Comparison of ENCODE assay signal across 8 mouse cellular contexts in the genomic region with DNA sequence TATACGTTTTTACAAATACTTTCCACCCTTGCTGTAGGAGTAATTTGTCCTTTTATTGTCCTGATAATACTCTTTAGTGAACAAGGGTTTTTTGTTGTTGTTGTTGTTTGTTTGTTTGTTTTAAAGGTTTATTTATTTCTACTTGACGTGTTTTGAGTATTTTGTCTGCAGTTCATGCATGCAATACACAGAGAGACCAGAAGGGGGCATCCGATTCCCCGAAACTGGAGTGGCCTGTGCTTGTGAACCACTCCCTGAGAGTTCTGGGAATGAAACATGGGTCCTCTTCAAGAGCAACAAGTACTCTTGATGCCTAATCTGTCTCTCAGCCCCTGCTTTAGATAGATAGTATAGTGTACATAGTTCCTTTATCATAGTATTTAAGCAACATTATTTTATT. TPM values are rescaled to one million over a fixed set of nuclear protein-coding genes. Genes with fewer than 3 reads are reported as not detected.
DNase-seq lines count a peak whose midpoint lies in the region; ATAC-seq and TF ChIP-seq lines count a peak whose summit lies in the region.

No protein-coding gene starts in this region.

- no peak overlapping the region for H3K9ac ChIP-seq in forebrain, embryonic 16.5 days (replicated peaks; ENCODE audit: low read depth, low read length)
- no peak overlapping the region for H3K9ac ChIP-seq in heart, embryonic 14.5 days (ENCODE audit: low read length)
- no peak overlapping the region for H3K9ac ChIP-seq in stomach, embryonic 16.5 days (ENCODE audit: low read length)

- in situ Hi-C loops in Patski (cut with MboI; ENCODE audit: low pct_unique_long_range_greater_than_20kb): no loop called here

- peak; percentile 50 for DNase-seq in forebrain, embryonic 10.5 days (ENCODE audit: extremely low spot score, low spot score)
- DNase-seq in Patski (ENCODE audit: low read depth, low spot score): peak; percentile 19
- peak; percentile 66 for DNase-seq in embryo, embryonic 10 days (ENCODE audit: low spot score)
- DNase-seq in kidney, postnatal 4 days: peak; percentile 60 to 68

- peaks cover 16% of the 10 kb centered on the region for H3K4me1 ChIP-seq in forebrain, embryonic 10.5 days
- H3K4me1 ChIP-seq in forebrain, embryonic 16.5 days (replicated peaks; ENCODE audit: control insufficient read depth, insufficient read depth, low read length): peaks cover 7% of the 10 kb centered on the region; the same call in 1 of the 2 replicates
- peaks cover 0 to 2% of the 10 kb centered on the region in 2 experiments; a peak in 2 of 4 replicates for H3K4me1 ChIP-seq in heart, embryonic 14.5 days (ENCODE audit: control insufficient read depth in 2 of 2, insufficient read depth in 2 of 2, low read length in 2 of 2)
- H3K4me1 ChIP-seq in stomach, embryonic 16.5 days (ENCODE audit: control insufficient read depth, insufficient read depth, low read length): peaks cover 4% of the 10 kb centered on the region; the same call in 1 of the 2 replicates

- 21% methylated on average over 4 of the region's 4 CpGs for WGBS in forebrain, embryonic 10.5 days
- 17% methylated on average over 4 of the region's 4 CpGs for WGBS in forebrain, embryonic 16.5 days
- WGBS in heart, embryonic 14.5 days: 26% methylated on average over 4 of the region's 4 CpGs
- WGBS in stomach, embryonic 16.5 days: 20% methylated on average over 4 of the region's 4 CpGs

- H3K4me3 ChIP-seq in forebrain, embryonic 10.5 days: peak overlapping the region; percentile 69
- H3K4me3 ChIP-seq in forebrain, embryonic 16.5 days (replicated peaks; ENCODE audit: low read length): no peak overlapping the region
- peak overlapping the region in 1 of 2 experiments; percentile 81; a peak in 2 of 4 replicates for H3K4me3 ChIP-seq in heart, embryonic 14.5 days (ENCODE audit: control insufficient read depth in 1 of 2, insufficient read depth in 1 of 2, low read depth in 1 of 2, low read length in 2 of 2)
- peak overlapping the region; percentile 78 for H3K4me3 ChIP-seq in stomach, embryonic 16.5 days (replicated peaks; ENCODE audit: low read length)

- ATAC-seq in forebrain, embryonic 16.5 days: no peak
- no peak for ATAC-seq in Patski
- ATAC-seq in heart, embryonic 14.5 days (ENCODE audit: insufficient number of reproducible peaks, insufficient read depth, low FRiP score, low read depth): no peak
- ATAC-seq in megakaryocyte progenitor cell, adult 5-6 weeks (replicated peaks; ENCODE audit: poor library complexity): peak; percentile 51
- ATAC-seq in stomach, embryonic 16.5 days (ENCODE audit: insufficient read depth, low FRiP score): no peak

- POLR2A ChIA-PET in Patski (lab: Charles Lee): no interaction called here

- CTCF ChIA-PET in Patski (lab: Charles Lee): no interaction called here

- no peak overlapping the region; the same call in 1 of the 2 replicates for H3K4me2 ChIP-seq in forebrain, embryonic 16.5 days (ENCODE audit: low read length)
- peak overlapping the region; percentile 69 for H3K4me2 ChIP-seq in heart, embryonic 14.5 days (ENCODE audit: low read length)
- H3K4me2 ChIP-seq in stomach, embryonic 16.5 days (ENCODE audit: low read depth, low read length): peak overlapping the region; percentile 69

- no peak overlapping the region for H3K27ac ChIP-seq in forebrain, embryonic 10.5 days
- no peak overlapping the region for H3K27ac ChIP-seq in forebrain, embryonic 16.5 days (ENCODE audit: low read length)
- no peak overlapping the region for H3K27ac ChIP-seq in heart, embryonic 14.5 days (replicated peaks in 1 of 2; ENCODE audit: control insufficient read depth in 1 of 2, insufficient read depth in 1 of 2, low read depth in 2 of 2, low read length in 2 of 2)
- no peak overlapping the region for H3K27ac ChIP-seq in stomach, embryonic 16.5 days (ENCODE audit: low read length)

- H3K27me3 ChIP-seq in forebrain, embryonic 10.5 days (ENCODE audit: poor library complexity, severe bottlenecking): no peaks in the 10 kb centered on the region
- H3K27me3 ChIP-seq in forebrain, embryonic 16.5 days (replicated peaks; ENCODE audit: control insufficient read depth, insufficient read depth, low read length): no peaks in the 10 kb centered on the region
- H3K27me3 ChIP-seq in Patski: no peaks in the 10 kb centered on the region
- H3K27me3 ChIP-seq in heart, embryonic 14.5 days (ENCODE audit: control insufficient read depth, insufficient read depth, low read length): no peaks in the 10 kb centered on the region
- H3K27me3 ChIP-seq in stomach, embryonic 16.5 days (ENCODE audit: control insufficient read depth, insufficient read depth, low read length): no peaks in the 10 kb centered on the region

- TF ChIP-seq CTCF in Patski (IDR thresholded peaks at IDR 0.05): peak; percentile 84

- peaks cover 18% of the 10 kb centered on the region for H3K36me3 ChIP-seq in forebrain, embryonic 10.5 days (replicated peaks)
- H3K36me3 ChIP-seq in forebrain, embryonic 16.5 days (ENCODE audit: control insufficient read depth, insufficient read depth): no peaks in the 10 kb centered on the region
- peaks cover 12% of the 10 kb centered on the region for H3K36me3 ChIP-seq in heart, embryonic 14.5 days (ENCODE audit: control insufficient read depth, insufficient read depth, low read length)
- no peaks in the 10 kb centered on the region for H3K36me3 ChIP-seq in stomach, embryonic 16.5 days (ENCODE audit: control insufficient read depth, insufficient read depth, low read length)

- no peaks in the 10 kb centered on the region for H3K9me3 ChIP-seq in forebrain, embryonic 10.5 days
- no peaks in the 10 kb centered on the region for H3K9me3 ChIP-seq in forebrain, embryonic 16.5 days (ENCODE audit: control insufficient read depth, low read length)
- no peaks in the 10 kb centered on the region for H3K9me3 ChIP-seq in heart, embryonic 14.5 days (ENCODE audit: control insufficient read depth, low read length)
- no peaks in the 10 kb centered on the region for H3K9me3 ChIP-seq in stomach, embryonic 16.5 days (replicated peaks; ENCODE audit: control insufficient read depth, low read length)

RNA-seq across cellular contexts. Expression of gene Zfp74, which starts 0.8 kb away (rescaled TPM):
- 13.5 and 13.8 TPM in 2 replicates for polyA plus RNA-seq in forebrain, embryonic 10.5 days (2016; fragmentation: Nextera tagmentation; extraction: Ambion mirVana)
- 22.3 and 24.3 TPM in 2 replicates for polyA plus RNA-seq in forebrain, embryonic 16.5 days (2015; fragmentation: Nextera tagmentation; extraction: Ambion mirVana)
- 12.1 TPM for polyA plus RNA-seq in Patski (2021)
- polyA plus RNA-seq in heart, embryonic 14.5 days (2014; fragmentation: Nextera tagmentation; extraction: Ambion mirVana): 8.0 and 8.6 TPM in 2 replicates
- 14.5 and 19.5 TPM in 2 replicates for total RNA-seq in megakaryocyte progenitor cell, adult 5-6 weeks (2015)
- total RNA-seq in megakaryocyte progenitor cell, adult 5-6 weeks (2017): 7.2 and 8.0 TPM in 2 replicates
- 8.1 and 8.8 TPM in 2 replicates for polyA plus RNA-seq in stomach, embryonic 16.5 days (2015; fragmentation: Nextera tagmentation; extraction: Ambion mirVana)

RNA-seq across cellular contexts. Expression of gene Zfp568, which starts 29.0 kb away (rescaled TPM):
- polyA plus RNA-seq in forebrain, embryonic 10.5 days (2016; fragmentation: Nextera tagmentation; extraction: Ambion mirVana): 22.7 and 25.0 TPM in 2 replicates
- 3.0 and 4.2 TPM in 2 replicates for polyA plus RNA-seq in forebrain, embryonic 16.5 days (2015; fragmentation: Nextera tagmentation; extraction: Ambion mirVana)
- 12.0 TPM for polyA plus RNA-seq in Patski (2021)
- polyA plus RNA-seq in heart, embryonic 14.5 days (2014; fragmentation: Nextera tagmentation; extraction: Ambion mirVana): 23.7 and 27.4 TPM in 2 replicates
- 17.2 and 22.3 TPM in 2 replicates for total RNA-seq in megakaryocyte progenitor cell, adult 5-6 weeks (2015)
- total RNA-seq in megakaryocyte progenitor cell, adult 5-6 weeks (2017): 38.4 and 53.5 TPM in 2 replicates
- 14.0 and 14.9 TPM in 2 replicates for polyA plus RNA-seq in stomach, embryonic 16.5 days (2015; fragmentation: Nextera tagmentation; extraction: Ambion mirVana)

RNA-seq across cellular contexts. Expression of gene Zfp383, which starts 46.7 kb away (rescaled TPM):
- polyA plus RNA-seq in forebrain, embryonic 10.5 days (2016; fragmentation: Nextera tagmentation; extraction: Ambion mirVana): 4.0 and 5.2 TPM in 2 replicates
- 7.5 and 7.8 TPM in 2 replicates for polyA plus RNA-seq in forebrain, embryonic 16.5 days (2015; fragmentation: Nextera tagmentation; extraction: Ambion mirVana)
- polyA plus RNA-seq in Patski (2021): 9.3 TPM
- 4.1 and 4.2 TPM in 2 replicates for polyA plus RNA-seq in heart, embryonic 14.5 days (2014; fragmentation: Nextera tagmentation; extraction: Ambion mirVana)
- 0.95 and 1.1 TPM in 2 replicates for total RNA-seq in megakaryocyte progenitor cell, adult 5-6 weeks (2015)
- total RNA-seq in megakaryocyte progenitor cell, adult 5-6 weeks (2017): 1.00 and 1.0 TPM in 2 replicates
- 4.0 and 4.2 TPM in 2 replicates for polyA plus RNA-seq in stomach, embryonic 16.5 days (2015; fragmentation: Nextera tagmentation; extraction: Ambion mirVana)

RNA-seq across cellular contexts. Expression of gene Zfp27, which starts 48.4 kb away (rescaled TPM):
- polyA plus RNA-seq in forebrain, embryonic 10.5 days (2016; fragmentation: Nextera tagmentation; extraction: Ambion mirVana): 9.8 and 10.0 TPM in 2 replicates
- 18.0 and 20.5 TPM in 2 replicates for polyA plus RNA-seq in forebrain, embryonic 16.5 days (2015; fragmentation: Nextera tagmentation; extraction: Ambion mirVana)
- 11.3 TPM for polyA plus RNA-seq in Patski (2021)
- 8.7 and 9.2 TPM in 2 replicates for polyA plus RNA-seq in heart, embryonic 14.5 days (2014; fragmentation: Nextera tagmentation; extraction: Ambion mirVana)
- total RNA-seq in megakaryocyte progenitor cell, adult 5-6 weeks (2015): 6.9 and 8.0 TPM in 2 replicates
- total RNA-seq in megakaryocyte progenitor cell, adult 5-6 weeks (2017): 5.5 and 12.1 TPM in 2 replicates
- 8.4 and 10.2 TPM in 2 replicates for polyA plus RNA-seq in stomach, embryonic 16.5 days (2015; fragmentation: Nextera tagmentation; extraction: Ambion mirVana)
